Mouse (Mus musculus) regulatory T cell (primary cell): ENCODE results near the gene Cfap99.

Experiments
- in situ Hi-C: fragments of 300-600 bp; cut with MboI, MseI; formaldehyde crosslinking; loops from one replicate; pipeline ENCODE4 v1.15.1; 2025; ENCODE audit warnings: high pct_unique_total_duplicates

Gene Cfap99

GRCm38 (mm10) chr5:34326249-34326691, 37.9 kb downstream of the Cfap99 start:
- in situ Hi-C loops = no loop called here

GRCm38 (mm10) chr5:34326875-34327576, 38.6 kb downstream of the Cfap99 start:
- in situ Hi-C loops = no loop called here

- in situ Hi-C loops = no loop called here
Observed at GRCm38 (mm10) chr5:34330136-34330535, 41.7 kb downstream of the Cfap99 start.

- in situ Hi-C loops = no loop called here
Observed at GRCm38 (mm10) chr5:34334081-34334480, 45.7 kb downstream of the Cfap99 start.

- in situ Hi-C loops = no loop called here
Observed at GRCm38 (mm10) chr5:34335539-34336096, 47.2 kb downstream of the Cfap99 start.

- in situ Hi-C loops = no loop called here
Observed at GRCm38 (mm10) chr5:34336097-34336774, 47.8 kb downstream of the Cfap99 start, which contains the start of gene Rnf4. Gene Rnf4 (plus strand): TSS chr5:34336289.

- in situ Hi-C loops = no loop called here
Observed at GRCm38 (mm10) chr5:34336775-34337450, 48.5 kb downstream of the Cfap99 start.

GRCm38 (mm10) chr5:34340246-34340645, 51.8 kb downstream of the Cfap99 start:
- in situ Hi-C loops = no loop called here

- in situ Hi-C loops = no loop called here
Observed at GRCm38 (mm10) chr5:34352084-34352631, 63.8 kb downstream of the Cfap99 start.

- in situ Hi-C loops = no loop called here
Observed at GRCm38 (mm10) chr5:34360261-34360660, 71.9 kb downstream of the Cfap99 start.

GRCm38 (mm10) chr5:34363115-34363514, 74.7 kb downstream of the Cfap99 start:
- in situ Hi-C loops = no loop called here

GRCm38 (mm10) chr5:34368551-34369290, 80.3 kb downstream of the Cfap99 start:
- in situ Hi-C loops = no loop called here

GRCm38 (mm10) chr5:34369341-34370021, 81.1 kb downstream of the Cfap99 start, which contains the start of gene Fam193a:
Gene Fam193a (plus strand): TSS chr5:34369933.
- in situ Hi-C loops = loop anchor here (5.0 kb wide), 1 partner anchor 78 kb away; no protein-coding TSS in a partner anchor

GRCm38 (mm10) chr5:34370022-34370823, 81.8 kb downstream of the Cfap99 start:
- in situ Hi-C loops = loop anchor here (5.0 kb wide), 1 partner anchor 77 kb away; no protein-coding TSS in a partner anchor

- in situ Hi-C loops = loop anchor here (5.0 kb wide), 1 partner anchor 76 kb away; no protein-coding TSS in a partner anchor
Observed at GRCm38 (mm10) chr5:34370840-34371239, 82.4 kb downstream of the Cfap99 start.

- in situ Hi-C loops = loop anchor here (5.0 kb wide), 1 partner anchor 75 kb away; no protein-coding TSS in a partner anchor
Observed at GRCm38 (mm10) chr5:34372141-34372540, 83.7 kb downstream of the Cfap99 start.

GRCm38 (mm10) chr5:34372541-34372940, 84.1 kb downstream of the Cfap99 start:
- in situ Hi-C loops = loop anchor here (5.0 kb wide), 1 partner anchor 75 kb away; no protein-coding TSS in a partner anchor
